In the genomic region with DNA sequence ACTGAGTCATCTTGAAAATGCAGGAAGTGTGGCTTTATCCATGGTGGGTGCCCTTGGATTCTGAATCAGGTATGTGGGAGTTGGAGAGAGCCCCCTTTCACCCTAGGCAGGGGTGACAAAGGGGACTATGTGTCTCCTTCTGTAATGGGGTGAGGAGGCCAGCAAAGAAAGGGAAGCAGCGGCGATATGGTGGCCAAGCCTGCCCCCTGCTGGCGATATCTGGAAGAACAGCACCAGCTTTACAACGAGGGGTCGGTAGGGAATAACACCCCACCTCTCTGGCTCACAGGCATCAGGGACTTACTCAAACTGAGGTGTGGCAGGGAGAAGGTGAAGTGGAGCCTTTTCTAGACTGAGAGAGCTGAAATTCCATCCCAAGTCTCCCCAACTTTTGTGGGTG, we compare ENCODE assay signal across 9 mouse cellular contexts.
DNase-seq lines count a peak whose midpoint lies in the region; ATAC-seq lines count a peak whose summit lies in the region.
"Had no signal": no experiment of that assay in that cellular context is flagged by ENCODE, and none has a peak within 500 bp of the region (broad histone marks: within the 10 kb centered on the region; RNA-seq: fewer than 3 reads in every experiment).

No protein-coding gene starts in this region.

- H3K9ac ChIP-seq in intestine, embryonic 14.5 days (ENCODE audit: low read length) = no peak overlapping the region
- no peak overlapping the region for H3K9ac ChIP-seq in intestine, embryonic 16.5 days (ENCODE audit: low read depth, low read length)
- peak overlapping the region; percentile 24; the same call in 1 of the 2 replicates for H3K9ac ChIP-seq in hindbrain, embryonic 12.5 days
- no peak overlapping the region for H3K9ac ChIP-seq in neural tube, embryonic 15.5 days (replicated peaks)
- H3K9ac ChIP-seq: limb, embryonic 15.5 days had no signal

- peaks cover 36% of the 10 kb centered on the region for H3K27me3 ChIP-seq in intestine, embryonic 14.5 days (replicated peaks; ENCODE audit: control insufficient read depth, insufficient read depth, low read length)
- H3K27me3 ChIP-seq in intestine, embryonic 16.5 days (replicated peaks; ENCODE audit: control insufficient read depth, insufficient read depth, low read length) = peaks cover 25% of the 10 kb centered on the region
- H3K27me3 ChIP-seq in hindbrain, embryonic 12.5 days = peaks cover 34% of the 10 kb centered on the region
- H3K27me3 ChIP-seq in neural tube, embryonic 15.5 days (replicated peaks) = peaks cover 16% of the 10 kb centered on the region; the same call in 1 of the 2 replicates

- H3K4me1 ChIP-seq in intestine, embryonic 14.5 days (replicated peaks; ENCODE audit: control insufficient read depth, insufficient read depth, low read length) = peaks cover 13% of the 10 kb centered on the region; the same call in 1 of the 2 replicates
- H3K4me1 ChIP-seq in intestine, embryonic 16.5 days (ENCODE audit: control insufficient read depth, insufficient read depth, low read length) = peaks cover 18% of the 10 kb centered on the region
- H3K4me1 ChIP-seq in hindbrain, embryonic 12.5 days = peaks cover 58% of the 10 kb centered on the region
- H3K4me1 ChIP-seq in neural tube, embryonic 15.5 days = peaks cover 55% of the 10 kb centered on the region

- DNase-seq in intestine, embryonic 14.5 days (ENCODE audit: low spot score) = peak; percentile 95
- DNase-seq in T-cell, adult 2 months (ENCODE audit: low spot score) = peak; percentile 57
- DNase-seq in embryo, embryonic 10.5 days (ENCODE audit: low spot score) = peak; percentile 83
- DNase-seq in lung, adult 18-20 months = peak; percentile 21 to 29
- peak; percentile 71 for DNase-seq in thymus, postnatal 25 days

- H3K36me3 ChIP-seq in intestine, embryonic 14.5 days (ENCODE audit: control insufficient read depth, insufficient read depth, low read length) = no peaks in the 10 kb centered on the region
- no peaks in the 10 kb centered on the region for H3K36me3 ChIP-seq in intestine, embryonic 16.5 days (ENCODE audit: control insufficient read depth, insufficient read depth, low read length)
- no peaks in the 10 kb centered on the region for H3K36me3 ChIP-seq in hindbrain, embryonic 12.5 days
- no peaks in the 10 kb centered on the region for H3K36me3 ChIP-seq in neural tube, embryonic 15.5 days
- H3K36me3 ChIP-seq: limb, embryonic 15.5 days had no signal

- WGBS in intestine, embryonic 14.5 days = 2% methylated on average over 5 of the region's 5 CpGs
- WGBS in intestine, embryonic 16.5 days = 3% methylated on average over 5 of the region's 5 CpGs
- 0% methylated on average over 5 of the region's 5 CpGs for WGBS in hindbrain, embryonic 12.5 days
- WGBS in neural tube, embryonic 15.5 days = 0% methylated on average over 5 of the region's 5 CpGs

- H3K27ac ChIP-seq in intestine, embryonic 14.5 days (ENCODE audit: low read depth) = no peak overlapping the region
- H3K27ac ChIP-seq in intestine, embryonic 16.5 days (ENCODE audit: low read length) = no peak overlapping the region
- peak overlapping the region; percentile 12; the same call in 1 of the 2 replicates for H3K27ac ChIP-seq in hindbrain, embryonic 12.5 days
- no peak overlapping the region for H3K27ac ChIP-seq in neural tube, embryonic 15.5 days (replicated peaks)
- H3K27ac ChIP-seq: limb, embryonic 15.5 days had no signal

- no peak overlapping the region for H3K4me2 ChIP-seq in intestine, embryonic 14.5 days (ENCODE audit: low read length)
- no peak overlapping the region for H3K4me2 ChIP-seq in intestine, embryonic 16.5 days (ENCODE audit: low read depth, low read length)
- H3K4me2 ChIP-seq in hindbrain, embryonic 12.5 days (replicated peaks) = peak overlapping the region; percentile 95; the same call in 1 of the 2 replicates
- peak overlapping the region; percentile 97 for H3K4me2 ChIP-seq in neural tube, embryonic 15.5 days
- H3K4me2 ChIP-seq: limb, embryonic 15.5 days had no signal

- no peak overlapping the region for H3K4me3 ChIP-seq in intestine, embryonic 14.5 days (ENCODE audit: low read depth, low read length)
- no peak overlapping the region for H3K4me3 ChIP-seq in intestine, embryonic 16.5 days (ENCODE audit: low read length)
- 0 out of 2 replicates have a peak overlapping the region, but pooled peaks have one; percentile 8 for H3K4me3 ChIP-seq in hindbrain, embryonic 12.5 days
- peak overlapping the region; percentile 13; the same call in 1 of the 2 replicates for H3K4me3 ChIP-seq in neural tube, embryonic 15.5 days (replicated peaks)
- H3K4me3 ChIP-seq: limb, embryonic 15.5 days had no signal

- no peak for ATAC-seq in intestine, embryonic 14.5 days (replicated peaks; ENCODE audit: low FRiP score, low TSS enrichment, low read depth)
- no peak for ATAC-seq in intestine, embryonic 16.5 days
- no peak for ATAC-seq in hindbrain, embryonic 12.5 days (ENCODE audit: low FRiP score)
- ATAC-seq in neural tube, embryonic 15.5 days (ENCODE audit: low FRiP score) = no peak; the same call in 1 of the 2 replicates

- no peaks in the 10 kb centered on the region for H3K9me3 ChIP-seq in intestine, embryonic 14.5 days (ENCODE audit: control insufficient read depth, low read length)
- H3K9me3 ChIP-seq in intestine, embryonic 16.5 days (ENCODE audit: control insufficient read depth, low read length) = no peaks in the 10 kb centered on the region
- no peaks in the 10 kb centered on the region for H3K9me3 ChIP-seq in hindbrain, embryonic 12.5 days (replicated peaks)
- H3K9me3 ChIP-seq in neural tube, embryonic 15.5 days (replicated peaks) = no peaks in the 10 kb centered on the region
- H3K9me3 ChIP-seq: limb, embryonic 15.5 days had no signal

Comparison
In these comparisons a context has a peak if more than half of its experiments do, and no peak if none do; other contexts are left out.
1. DNase-seq: peak in every context shown above with its lines; median percentile 95 in intestine, embryonic 14.5 days; 83 in embryo, embryonic 10.5 days; 71 in thymus, postnatal 25 days; 57 in T-cell, adult 2 months; 25 in lung, adult 18-20 months.
2. H3K4me2 ChIP-seq: peak in hindbrain, embryonic 12.5 days (single experiment) and neural tube, embryonic 15.5 days (single experiment); none in intestine, embryonic 14.5 days (single experiment) and intestine, embryonic 16.5 days (single experiment).
3. H3K4me3 ChIP-seq: peak in hindbrain, embryonic 12.5 days (single experiment) and neural tube, embryonic 15.5 days (single experiment); none in intestine, embryonic 14.5 days (single experiment) and intestine, embryonic 16.5 days (single experiment).